Mouse (Mus musculus): ENCODE measurements around the gene Hist1h2ac.
A peak's percentile ranks its signal among the peaks of the same experiment; 100 is the strongest.
"Not testable (repeated sequence)": the region's sequence is repeated elsewhere in the genome, so short reads cannot be mapped to it uniquely, and the experiment has no call there.

Gene Hist1h2ac

GRCm38 (mm10) chr13:23700786-23701520, 17.2 kb upstream of the Hist1h2ac start:
- DNase-seq (ENCODE audit: low read depth, low spot score), result peak; percentile 63

DNA sequence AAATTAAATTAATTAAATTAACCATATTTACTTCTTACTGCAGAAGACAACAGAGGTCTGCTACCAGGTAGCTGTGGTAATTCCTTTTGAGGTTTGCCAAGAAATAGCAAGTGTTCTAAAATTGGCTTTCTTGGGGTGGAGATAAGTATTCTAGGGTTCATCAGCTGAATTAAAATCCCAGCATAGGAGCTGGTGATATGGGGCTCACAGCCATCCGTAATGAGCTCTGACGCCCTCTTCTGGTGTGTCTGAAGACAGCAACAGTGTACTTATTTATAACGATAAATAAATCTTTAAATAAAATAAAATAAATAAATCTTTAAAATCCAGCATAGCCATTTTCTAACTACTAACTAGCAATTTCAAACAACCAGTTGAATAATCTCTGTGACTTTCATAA, 16.0 kb upstream of the Hist1h2ac start:
- DNase-seq (ENCODE audit: low read depth, low spot score), result no peak

GRCm38 (mm10) chr13:23698996-23699395, 15.2 kb upstream of the Hist1h2ac start:
- no peak for DNase-seq (ENCODE audit: low read depth, low spot score)

- DNase-seq (ENCODE audit: low read depth, low spot score), result peak; percentile 85
Observed at GRCm38 (mm10) chr13:23698300-23698693, 14.5 kb upstream of the Hist1h2ac start, which contains the start of gene Hist1h4c. Gene Hist1h4c (minus strand): TSS chr13:23698454.

- DNase-seq (ENCODE audit: low read depth, low spot score), result peak; percentile 40
Observed at GRCm38 (mm10) chr13:23697491-23698299, 13.9 kb upstream of the Hist1h2ac start.

DNA sequence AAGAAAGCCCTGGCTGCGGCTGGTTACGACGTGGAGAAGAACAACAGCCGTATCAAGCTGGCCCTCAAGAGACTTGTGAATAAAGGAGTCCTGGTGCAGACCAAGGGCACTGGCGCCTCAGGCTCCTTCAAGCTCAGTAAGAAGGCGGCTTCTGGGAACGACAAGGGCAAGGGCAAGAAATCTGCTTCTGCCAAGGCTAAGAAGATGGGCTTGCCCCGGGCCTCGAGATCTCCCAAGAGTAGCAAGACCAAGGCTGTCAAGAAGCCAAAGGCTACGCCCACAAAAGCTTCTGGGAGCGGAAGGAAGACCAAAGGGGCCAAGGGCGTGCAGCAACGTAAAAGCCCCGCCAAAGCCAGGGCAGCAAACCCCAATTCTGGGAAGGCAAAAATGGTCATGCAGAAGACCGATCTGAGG, 12.3 kb upstream of the Hist1h2ac start:
- no peak for DNase-seq (ENCODE audit: low read depth, low spot score)

DNA sequence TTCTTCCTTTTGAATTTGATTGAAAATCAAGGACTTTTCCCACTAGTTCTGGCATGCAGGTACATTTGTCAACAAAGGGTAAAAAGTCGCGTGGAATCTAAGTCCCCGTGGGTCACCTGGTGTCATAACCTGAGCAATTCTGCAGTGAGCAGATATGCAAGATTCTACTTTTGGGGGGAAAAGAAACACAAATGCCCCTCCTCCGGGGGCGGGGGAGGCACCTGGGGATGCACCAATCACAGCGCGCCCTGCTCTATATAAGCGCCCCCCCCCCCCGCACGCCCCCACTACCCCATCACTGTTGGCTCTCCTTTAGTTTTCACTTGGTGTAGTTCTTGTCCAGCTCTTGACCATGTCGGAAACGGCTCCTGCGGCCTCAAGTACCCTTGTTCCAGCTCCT, 11.8 kb upstream of the Hist1h2ac start, which contains the start of gene Hist1h1t:
Gene Hist1h1t (plus strand): TSS at position 301 of the 400 bp plus-strand sequence.
- no peak for DNase-seq (ENCODE audit: low read depth, low spot score)

DNA sequence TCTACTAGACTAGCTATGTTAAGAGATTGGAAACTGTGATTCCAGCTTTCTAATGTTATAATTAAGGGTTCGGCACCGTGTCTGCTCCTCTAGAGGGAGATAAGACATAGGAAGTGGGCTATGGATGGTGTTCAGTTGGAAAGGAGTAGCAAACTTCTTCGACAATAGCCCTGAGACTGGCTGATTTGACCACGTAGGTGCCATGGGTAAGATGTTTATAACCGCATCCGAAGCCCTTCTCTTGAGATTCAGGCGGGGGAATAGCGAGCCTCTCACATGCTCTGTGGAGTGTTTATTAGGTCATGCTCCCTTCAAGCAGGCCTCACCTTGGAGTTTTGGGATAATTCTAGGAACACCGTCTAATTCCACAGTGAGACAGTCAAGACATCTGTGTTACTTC, 11.2 kb upstream of the Hist1h2ac start:
- DNase-seq (ENCODE audit: low read depth, low spot score), result no peak

DNA sequence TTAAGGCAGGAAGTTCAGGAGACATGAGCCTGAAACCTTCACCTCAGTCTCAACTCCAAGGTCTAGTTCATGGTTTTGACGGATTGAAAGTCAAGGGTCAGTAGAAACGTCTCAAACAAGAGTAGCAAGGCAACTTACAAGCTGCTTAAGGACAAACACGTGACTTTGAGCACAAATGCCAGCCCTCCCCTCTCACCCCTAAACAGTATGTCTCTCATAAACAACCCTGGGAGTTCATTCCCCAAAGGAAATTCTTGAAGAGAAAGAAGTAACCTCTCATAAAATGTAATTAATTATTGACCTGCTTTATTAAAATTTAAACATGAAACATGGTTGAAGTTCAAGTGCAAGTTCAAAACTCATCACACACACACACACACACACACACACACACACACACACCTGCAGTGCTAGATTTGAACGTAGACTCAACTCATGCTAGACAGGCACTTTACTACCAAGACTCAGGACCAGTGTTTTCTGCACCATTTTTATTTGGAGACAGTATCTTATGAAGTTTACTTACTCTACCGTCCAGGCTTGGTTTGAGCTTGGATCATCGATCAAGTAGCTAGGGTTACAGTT, 10.2 kb upstream of the Hist1h2ac start:
- no peak for DNase-seq (ENCODE audit: low read depth, low spot score)

- DNase-seq (ENCODE audit: low read depth, low spot score), result no peak
Observed at GRCm38 (mm10) chr13:23689459-23689858, 5.7 kb upstream of the Hist1h2ac start.

GRCm38 (mm10) chr13:23688956-23689355, 5.2 kb upstream of the Hist1h2ac start:
- DNase-seq (ENCODE audit: low read depth, low spot score), result no peak

- DNase-seq (ENCODE audit: low read depth, low spot score), result no peak
Observed at GRCm38 (mm10) chr13:23687907-23688306, 4.2 kb upstream of the Hist1h2ac start.

DNA sequence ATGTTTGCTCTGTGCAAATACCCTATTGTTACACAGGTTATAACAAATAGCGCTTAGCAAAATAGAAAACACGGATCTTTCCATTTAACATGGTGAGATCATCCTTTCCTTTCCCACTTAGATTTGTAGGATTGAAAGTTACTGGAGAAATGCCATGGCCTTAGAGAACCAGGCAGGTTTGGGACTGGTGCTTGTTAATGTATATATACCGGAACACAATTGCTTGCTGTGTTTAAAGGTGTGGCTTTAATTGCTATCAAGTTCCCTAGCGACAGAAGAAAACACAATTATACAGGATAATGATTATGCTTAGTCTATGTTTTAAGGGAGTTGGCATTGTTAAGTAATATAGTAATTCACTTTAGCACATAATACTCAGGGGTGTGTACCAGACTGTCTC, 3.4 kb upstream of the Hist1h2ac start:
- no peak for DNase-seq (ENCODE audit: low read depth, low spot score)

GRCm38 (mm10) chr13:23685966-23686365, 2.2 kb upstream of the Hist1h2ac start:
- no peak for DNase-seq (ENCODE audit: low read depth, low spot score)

DNA sequence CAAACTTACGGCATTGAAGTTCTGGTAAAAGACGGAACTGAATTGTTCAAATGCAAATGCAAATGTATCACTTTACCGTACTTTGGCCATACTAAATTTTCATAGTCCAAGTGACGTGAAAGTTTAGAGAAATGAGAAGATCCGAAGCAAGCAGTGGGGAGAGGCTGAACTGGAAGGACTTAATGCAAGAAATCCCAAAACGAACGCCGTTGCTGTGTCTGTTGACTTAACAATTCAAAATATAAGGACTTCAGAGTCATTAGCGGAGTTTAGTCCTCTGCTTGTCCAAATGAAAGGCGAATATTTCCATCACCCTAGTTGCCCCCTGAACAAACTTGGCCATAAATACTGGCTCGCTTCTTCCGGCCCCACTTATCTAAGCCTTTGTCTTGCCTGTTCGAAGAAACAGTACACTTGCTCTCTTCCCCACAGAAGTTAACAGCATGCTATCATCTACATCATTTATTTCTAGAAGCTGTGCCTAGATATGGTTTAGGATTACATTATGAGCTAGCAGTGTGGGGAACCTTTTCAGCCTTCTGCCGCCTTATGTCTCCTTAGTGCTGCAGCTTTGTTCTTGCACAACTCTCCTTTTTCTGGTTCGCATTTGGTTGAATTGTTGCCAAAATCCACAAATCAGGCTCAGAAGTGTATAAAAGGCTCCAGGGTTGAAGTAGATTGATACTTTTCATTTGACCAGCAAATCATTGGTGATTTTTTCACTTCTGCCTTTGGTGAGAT, 1.5 kb upstream of the Hist1h2ac start:
- no peak for DNase-seq (ENCODE audit: low read depth, low spot score)

DNA sequence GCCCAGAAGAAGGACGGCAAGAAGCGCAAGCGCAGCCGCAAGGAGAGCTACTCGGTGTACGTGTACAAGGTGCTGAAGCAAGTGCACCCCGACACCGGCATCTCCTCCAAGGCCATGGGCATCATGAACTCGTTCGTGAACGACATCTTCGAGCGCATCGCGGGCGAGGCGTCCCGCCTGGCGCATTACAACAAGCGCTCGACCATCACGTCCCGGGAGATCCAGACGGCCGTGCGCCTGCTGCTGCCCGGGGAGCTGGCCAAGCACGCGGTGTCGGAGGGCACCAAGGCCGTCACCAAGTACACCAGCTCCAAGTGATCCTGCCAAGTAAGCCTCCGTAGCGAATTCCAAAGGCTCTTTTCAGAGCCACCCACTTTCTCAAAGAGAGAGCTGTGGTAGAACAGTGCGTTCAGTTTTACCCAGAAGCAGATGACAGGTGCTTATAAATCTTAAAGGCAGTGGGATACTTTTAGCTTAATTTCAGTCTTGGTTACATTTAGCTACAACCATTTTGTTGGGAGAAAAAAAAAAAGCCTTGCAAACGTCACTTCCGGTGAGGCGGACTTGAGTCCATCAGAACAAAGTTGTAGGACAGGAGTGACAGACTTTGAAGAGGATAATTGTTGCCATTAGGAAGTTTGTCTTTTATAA, 672 bp upstream of the Hist1h2ac start:
- peak; percentile 54 for DNase-seq (ENCODE audit: low read depth, low spot score)

GRCm38 (mm10) chr13:23682947-23683754, 597 bp downstream of the Hist1h2ac start:
- not testable (repeated sequence) for DNase-seq (ENCODE audit: low read depth, low spot score)

DNA sequence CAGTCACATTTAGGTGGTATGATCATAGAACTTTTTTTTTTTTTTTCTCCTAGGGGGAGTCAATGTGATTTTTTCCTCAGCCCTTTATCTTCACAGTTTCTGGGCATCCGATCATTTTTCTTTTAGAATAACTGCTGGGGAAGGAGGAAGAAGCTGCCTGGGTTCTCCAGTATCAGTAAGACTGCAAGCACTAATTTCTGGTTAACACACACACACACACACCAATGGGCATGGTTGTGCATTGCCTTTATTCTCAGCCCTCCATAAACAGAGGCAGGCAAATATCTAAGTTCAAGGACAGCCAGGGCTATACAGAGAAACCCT, 1.2 kb downstream of the Hist1h2ac start:
- DNase-seq (ENCODE audit: low read depth, low spot score), result no peak

GRCm38 (mm10) chr13:23681990-23682582, 1.7 kb downstream of the Hist1h2ac start:
- no peak for DNase-seq (ENCODE audit: low read depth, low spot score)

DNA sequence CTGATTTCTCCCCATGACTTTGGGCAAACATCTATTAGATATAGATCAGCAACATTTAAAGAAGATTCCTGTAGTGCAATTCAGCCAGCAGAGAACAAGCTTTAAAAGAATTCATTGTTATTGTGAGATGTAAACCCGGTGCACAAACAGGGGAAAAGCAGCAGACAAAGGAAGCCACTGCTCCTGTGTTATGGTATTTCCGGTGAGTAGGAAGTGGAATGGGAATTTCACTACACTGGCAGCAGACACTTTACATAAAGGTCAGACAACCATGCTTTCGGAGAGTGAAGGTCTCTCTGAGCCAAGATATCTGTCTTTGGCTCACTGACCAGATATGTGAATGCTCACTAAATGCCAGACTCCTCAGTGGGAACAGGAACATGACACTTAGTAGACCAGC, 21.2 kb downstream of the Hist1h2ac start:
- DNase-seq (ENCODE audit: low read depth, low spot score), result no peak

Data from WW6 (cell line).